Mouse (Mus musculus) embryonic facial prominence, embryonic 11.5 days (tissue): ENCODE results near the gene Crb1. TPM values are rescaled to one million over a fixed set of nuclear protein-coding genes. Genes with fewer than 3 reads are reported as not detected.

Source experiments
- ATAC-seq: fragments of 200-750 bp; cut with Nextera tagmentation; replicated peaks from 2 replicates; pipeline ENCODE4 v1.8.0; 2017; ENCODE audit warnings: low read depth; ENCODE audit not compliant: insufficient number of reproducible peaks, low FRiP score, low TSS enrichment
- DNase-seq: peaks from one replicate; pipeline ENCODE4 v3.0.0-alpha.2; 2015; ENCODE audit warnings: low spot score
- H3K27ac ChIP-seq: fragments of 300-500 bp; sonication (generic); replicated peaks from 2 replicates; pipeline ENCODE4 v1.5.1; 2014; ENCODE audit warnings: mild to moderate bottlenecking, low read depth, low read length, control low read depth
- H3K27me3 ChIP-seq: fragments of 300-500 bp; sonication (generic); 2 replicates; pipeline ENCODE4 v1.6.1; 2014; ENCODE audit warnings: mild to moderate bottlenecking, low read length, moderate library complexity, mixed read lengths; ENCODE audit not compliant: control insufficient read depth, insufficient read depth
- H3K36me3 ChIP-seq: fragments of 300-500 bp; sonication (generic); replicated peaks from 2 replicates; pipeline ENCODE4 v1.6.1; 2014; ENCODE audit warnings: low read depth, mild to moderate bottlenecking, low read length, moderate library complexity, mixed read lengths; ENCODE audit not compliant: control insufficient read depth, insufficient read depth
- H3K4me1 ChIP-seq: fragments of 300-500 bp; sonication (generic); 2 replicates; pipeline ENCODE4 v1.6.1; 2014; ENCODE audit warnings: low read length, mixed read lengths; ENCODE audit not compliant: control insufficient read depth, insufficient read depth
- H3K4me2 ChIP-seq: fragments of 300-500 bp; sonication (generic); 2 replicates; pipeline ENCODE4 v1.6.1; 2014; ENCODE audit warnings: low read depth, mild to moderate bottlenecking, control low read depth, low read length, moderate library complexity
- H3K4me3 ChIP-seq: fragments of 300-500 bp; sonication (generic); 2 replicates; pipeline ENCODE4 v1.5.1; 2014; ENCODE audit warnings: low read depth, low read length, control low read depth
- H3K9ac ChIP-seq: fragments of 300-500 bp; sonication (generic); replicated peaks from 2 replicates; pipeline ENCODE4 v1.6.1; 2014; ENCODE audit warnings: mild to moderate bottlenecking, control low read depth, low read length
- H3K9me3 ChIP-seq: fragments of 300-500 bp; sonication (generic); replicated peaks from 2 replicates; pipeline ENCODE4 v1.6.1; 2016; ENCODE audit warnings: mild to moderate bottlenecking, low read length, inconsistent platforms, mixed read lengths; ENCODE audit not compliant: control insufficient read depth
- WGBS: fragments of 180-500 bp; shearing (Covaris S2); extraction: QIAGEN DNeasy Blood & Tissue Kit; methylation state at CpG from one replicate; pipeline ENCODE4 v1.1.7; 2014; 5-methylcytosine and 5-hydroxymethylcytosine counted together
- polyA plus RNA-seq: library from polyadenylated mRNA; unstranded; fragments of >200 nt; fragmentation: Nextera tagmentation; extraction: Ambion mirVana; gene quantifications from 2 replicates; pipeline ENCODE4 v1.2.1, GENCODE M21; 2014

The Crb1 gene
- polyA plus RNA-seq, 1 experiment from 2014 or later, result 0.72 TPM

GRCm38 (mm10) chr1:139206259-139206658, 170.6 kb downstream of the Crb1 start:
- no peak overlapping the region for H3K4me2 ChIP-seq
- 72% methylated on average over 4 of the region's 4 CpGs for WGBS
- no peak for DNase-seq
- ATAC-seq, result no peak
- H3K4me3 ChIP-seq, result no peak overlapping the region
- H3K27me3 ChIP-seq, result no peaks in the 10 kb centered on the region
- H3K4me1 ChIP-seq, result 0 out of 2 replicates have a peak, but pooled peaks cover 3% of the 10 kb centered on the region
- no peaks in the 10 kb centered on the region for H3K36me3 ChIP-seq
- H3K9me3 ChIP-seq, result no peaks in the 10 kb centered on the region
- no peak overlapping the region for H3K27ac ChIP-seq
- H3K9ac ChIP-seq, result no peak overlapping the region

DNA sequence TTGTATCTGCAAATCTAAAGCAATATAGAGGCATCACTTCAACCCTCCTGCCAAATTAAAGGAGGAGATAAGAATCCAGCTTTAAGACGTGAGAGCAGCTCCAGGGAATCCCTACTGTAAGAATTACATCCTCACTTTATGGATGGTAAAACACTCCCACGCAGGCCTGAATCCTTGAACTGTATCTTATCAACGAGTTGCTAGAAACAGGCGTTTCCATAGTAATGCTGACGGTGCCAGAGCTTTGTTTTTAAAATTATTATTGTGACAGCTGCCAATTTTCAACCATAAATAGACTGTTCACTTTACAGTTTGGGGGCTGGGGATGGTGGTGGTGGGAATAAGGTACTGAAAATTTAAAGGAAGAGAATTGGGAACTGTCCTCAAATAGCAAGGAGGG, 173.9 kb downstream of the Crb1 start:
- DNase-seq (no peak), ATAC-seq (no peak)
- Histone ChIP-seq H3K27ac (no peak overlapping the region), H3K36me3 (no peaks in the 10 kb centered on the region), H3K9ac (no peak overlapping the region), H3K27me3 (no peaks in the 10 kb centered on the region), H3K9me3 (no peaks in the 10 kb centered on the region), H3K4me3 (no peak overlapping the region), H3K4me1 (no peaks in the 10 kb centered on the region), H3K4me2 (no peak overlapping the region)
- 76% methylated on average over 5 of the region's 5 CpGs for WGBS

DNA sequence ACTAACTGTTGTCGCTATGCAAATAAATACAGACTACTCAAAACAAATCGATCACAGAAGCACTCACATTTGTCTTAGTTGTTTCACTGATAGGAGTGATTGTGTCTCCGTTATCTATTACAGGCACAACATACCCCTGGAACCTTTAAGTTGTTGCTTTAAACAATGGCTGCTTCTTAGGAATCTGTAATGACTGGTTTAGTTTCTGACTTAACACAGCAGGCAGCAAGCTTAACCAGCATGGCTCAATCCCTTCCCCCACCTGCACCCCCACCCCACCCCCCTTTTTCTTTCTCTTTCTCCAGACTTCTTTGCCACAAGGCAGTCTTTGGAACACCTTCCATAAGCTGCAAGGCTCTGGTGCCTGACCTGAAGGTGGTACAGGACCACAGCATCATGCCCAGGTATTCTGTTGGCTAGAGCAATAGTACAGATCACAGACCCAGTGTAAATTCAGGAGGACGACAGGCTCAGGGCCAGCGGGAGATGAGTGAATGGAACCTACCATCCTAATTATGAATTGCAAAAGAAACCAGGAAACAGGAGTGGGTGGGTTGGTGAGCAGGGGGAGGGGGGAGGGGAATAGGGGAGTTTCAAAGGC, 182.4 kb downstream of the Crb1 start:
- H3K9ac ChIP-seq, result no peak overlapping the region
- no peaks in the 10 kb centered on the region for H3K9me3 ChIP-seq
- no peak overlapping the region for H3K27ac ChIP-seq
- H3K36me3 ChIP-seq, result no peaks in the 10 kb centered on the region
- ATAC-seq, result peak; percentile 73; the same call in 1 of the 2 replicates
- no peaks in the 10 kb centered on the region for H3K27me3 ChIP-seq
- H3K4me1 ChIP-seq, result no peaks in the 10 kb centered on the region; the same call in 1 of the 2 replicates
- H3K4me2 ChIP-seq, result no peak overlapping the region
- WGBS, result 3% methylated on average over 5 of the region's 5 CpGs
- no peak for DNase-seq
- H3K4me3 ChIP-seq, result no peak overlapping the region

- ATAC-seq (no peak), DNase-seq (no peak)
- no peaks in the 10 kb centered on the region for H3K36me3 ChIP-seq
- no peak overlapping the region for H3K9ac ChIP-seq
- no peaks in the 10 kb centered on the region for H3K9me3 ChIP-seq
- no peaks in the 10 kb centered on the region; the same call in 1 of the 2 replicates for H3K4me1 ChIP-seq
- H3K27ac ChIP-seq, result no peak overlapping the region
- WGBS, result 10% methylated on average over 2 of the region's 2 CpGs
- no peak overlapping the region for H3K4me2 ChIP-seq
- H3K27me3 ChIP-seq, result no peaks in the 10 kb centered on the region
- H3K4me3 ChIP-seq, result no peak overlapping the region
Measured at GRCm38 (mm10) chr1:139194011-139194410, 182.9 kb downstream of the Crb1 start.

DNA sequence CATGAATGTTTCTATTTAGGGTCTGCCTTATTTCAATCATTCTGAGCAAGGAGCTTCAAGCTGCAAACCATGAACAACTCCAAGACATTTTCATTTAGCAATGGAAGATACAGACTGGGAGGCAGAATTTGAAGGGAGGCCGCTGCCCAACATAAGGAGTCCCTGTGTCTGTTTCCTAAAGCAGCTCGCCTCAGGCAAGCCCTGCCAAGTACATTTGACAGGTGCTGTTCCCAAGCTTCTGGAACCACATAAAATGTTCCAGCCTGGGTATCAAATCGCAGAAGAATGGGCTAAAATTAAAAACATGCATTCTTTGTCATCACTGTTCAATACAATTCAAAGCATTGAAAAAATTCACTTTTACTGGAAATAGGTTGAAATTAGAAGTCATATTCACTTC, 184.3 kb downstream of the Crb1 start:
- no peaks in the 10 kb centered on the region; the same call in 1 of the 2 replicates for H3K4me1 ChIP-seq
- ATAC-seq (no peak), DNase-seq (peak; percentile 41)
- H3K9ac ChIP-seq, result no peak overlapping the region
- H3K36me3 ChIP-seq, result no peaks in the 10 kb centered on the region
- H3K4me2 ChIP-seq, result no peak overlapping the region
- no peaks in the 10 kb centered on the region for H3K9me3 ChIP-seq
- H3K27ac ChIP-seq, result no peak overlapping the region
- no peak overlapping the region for H3K4me3 ChIP-seq
- 40% methylated on average over 3 of the region's 3 CpGs for WGBS
- H3K27me3 ChIP-seq, result no peaks in the 10 kb centered on the region

- H3K4me3 ChIP-seq, result no peak overlapping the region
- H3K4me1 ChIP-seq, result no peaks in the 10 kb centered on the region
- H3K4me2 ChIP-seq, result no peak overlapping the region
- H3K27me3 ChIP-seq, result no peaks in the 10 kb centered on the region
- ATAC-seq (no peak), DNase-seq (no peak)
- 86% methylated on average over 6 of the region's 6 CpGs for WGBS
- no peak overlapping the region for H3K9ac ChIP-seq
- no peaks in the 10 kb centered on the region for H3K36me3 ChIP-seq
- H3K27ac ChIP-seq, result no peak overlapping the region
- H3K9me3 ChIP-seq, result no peaks in the 10 kb centered on the region
Measured at GRCm38 (mm10) chr1:139180481-139181149, 196.3 kb downstream of the Crb1 start.

- Histone ChIP-seq H3K27ac (no peak overlapping the region), H3K4me3 (no peak overlapping the region), H3K9me3 (no peaks in the 10 kb centered on the region), H3K27me3 (no peaks in the 10 kb centered on the region), H3K9ac (no peak overlapping the region), H3K4me1 (no peaks in the 10 kb centered on the region), H3K36me3 (no peaks in the 10 kb centered on the region), H3K4me2 (no peak overlapping the region)
- DNase-seq, result no peak
- 81% methylated on average over 1 of the region's 1 CpGs for WGBS
- no peak for ATAC-seq
Measured at GRCm38 (mm10) chr1:139179707-139180106, 197.2 kb downstream of the Crb1 start.

GRCm38 (mm10) chr1:139174058-139174832, 202.7 kb downstream of the Crb1 start:
- H3K36me3 ChIP-seq, result no peaks in the 10 kb centered on the region

More at GRCm38 (mm10) chr1:139174058-139174832, 202.7 kb downstream of the Crb1 start:
- no peak for DNase-seq
- Histone ChIP-seq H3K27ac (no peak overlapping the region), H3K4me3 (no peak overlapping the region), H3K9me3 (no peaks in the 10 kb centered on the region), H3K4me2 (no peak overlapping the region), H3K4me1 (no peaks in the 10 kb centered on the region), H3K27me3 (no peaks in the 10 kb centered on the region), H3K9ac (no peak overlapping the region)
- WGBS, result 86% methylated on average over 3 of the region's 3 CpGs
- no peak for ATAC-seq
